Mouse (Mus musculus): Measurements from ENCODE around the gene Ctrl. TPM values are rescaled to one million over a fixed set of nuclear protein-coding genes. Genes with fewer than 3 reads are reported as not detected.
"Not testable (repeated sequence)": the region's sequence is repeated elsewhere in the genome, so short reads cannot be mapped to it uniquely, and the experiment has no call there.

Ctrl gene
- polyA plus RNA-seq (2012) = not detected in 2 replicates

GRCm38 (mm10) chr8:105933762-105934161, at the start of gene Ctrl:
TSS of gene Ctrl (minus strand) at chr8:105933862.
- H3K4me3 ChIP-seq (replicated peaks) = no peak within 1 kb of the TSS
- H3K36me3 ChIP-seq (ENCODE audit: control insufficient read depth) = peaks cover 48% of the 10 kb centered on the region
- H3K4me1 ChIP-seq (ENCODE audit: control insufficient read depth) = peaks cover 64% of the 10 kb centered on the region
- H3K27me3 ChIP-seq (ENCODE audit: control insufficient read depth) = no peaks in the 10 kb centered on the region
- TF ChIP-seq GATA1 (IDR thresholded peaks at IDR 0.05; ENCODE audit: low read length) (no peak), TAL1 (IDR thresholded peaks at IDR 0.05; ENCODE audit: low read length) (no peak)
- no peaks in the 10 kb centered on the region for H3K9me3 ChIP-seq (ENCODE audit: control insufficient read depth, low read length)

GRCm38 (mm10) chr8:105983406-105983805, 49.7 kb upstream of the Ctrl start:
- H3K27me3 ChIP-seq (ENCODE audit: control insufficient read depth) = peaks cover 12% of the 10 kb centered on the region
- not testable (repeated sequence) for H3K9me3 ChIP-seq (ENCODE audit: control insufficient read depth, low read length); H3K36me3 ChIP-seq (ENCODE audit: control insufficient read depth); H3K4me3 ChIP-seq (replicated peaks); H3K4me1 ChIP-seq (ENCODE audit: control insufficient read depth)

DNA sequence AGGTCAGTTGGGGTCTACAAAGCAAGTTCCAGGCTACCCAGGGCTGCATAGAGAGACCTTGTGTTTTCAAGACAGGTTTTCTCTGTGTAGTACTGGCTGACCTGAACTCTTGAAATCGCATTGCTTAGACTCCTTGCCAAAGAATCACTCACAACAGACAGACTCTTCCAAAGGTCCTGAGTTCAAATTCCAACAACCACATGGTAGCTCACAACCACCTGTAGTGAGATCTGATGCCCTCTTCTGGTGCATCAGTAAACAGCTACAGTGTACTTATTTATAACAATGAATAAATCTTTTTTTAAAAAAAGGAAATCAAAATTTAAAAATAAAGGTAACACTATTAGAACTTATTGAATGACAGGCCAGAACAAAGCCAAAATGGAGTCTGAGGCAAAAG, 47.5 kb upstream of the Ctrl start:
- Histone ChIP-seq H3K27me3 (ENCODE audit: control insufficient read depth) (peaks cover 9% of the 10 kb centered on the region), H3K4me3 (replicated peaks) (no peak overlapping the region), H3K9me3 (ENCODE audit: control insufficient read depth, low read length) (peaks cover 5% of the 10 kb centered on the region), H3K4me1 (ENCODE audit: control insufficient read depth) (peaks cover 17% of the 10 kb centered on the region), H3K36me3 (ENCODE audit: control insufficient read depth) (no peaks in the 10 kb centered on the region)
- TF ChIP-seq TAL1 (IDR thresholded peaks at IDR 0.05; ENCODE audit: low read length) (no peak), GATA1 (IDR thresholded peaks at IDR 0.05; ENCODE audit: low read length) (no peak)

- H3K4me1 ChIP-seq (ENCODE audit: control insufficient read depth) = peaks cover 29% of the 10 kb centered on the region
Measured at GRCm38 (mm10) chr8:105979325-105979724, 45.7 kb upstream of the Ctrl start, which contains the start of gene Dpep3. TSS of gene Dpep3 (minus strand) at chr8:105979429.

DNA sequence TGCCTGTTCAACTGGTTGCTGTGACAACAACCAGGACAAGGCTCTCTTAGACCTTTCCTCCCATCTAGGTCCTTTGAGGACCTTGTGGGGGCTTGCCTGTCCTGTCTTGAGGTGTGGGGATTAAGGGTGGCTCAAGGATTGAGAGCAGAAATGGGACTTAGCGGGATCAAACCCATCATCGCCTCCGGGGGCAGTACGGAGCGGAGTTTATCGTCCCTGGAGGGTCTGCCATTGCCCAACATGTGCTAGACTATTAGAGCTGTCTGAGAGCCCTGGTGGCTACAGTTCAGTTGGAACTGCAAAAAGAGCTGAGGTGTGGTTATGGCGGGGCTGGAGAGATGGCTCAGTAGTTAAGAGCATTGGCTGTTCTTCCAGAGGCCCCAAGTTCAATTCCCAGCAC, 41.7 kb upstream of the Ctrl start:
- no peaks in the 10 kb centered on the region for H3K27me3 ChIP-seq (ENCODE audit: control insufficient read depth)
- H3K36me3 ChIP-seq (ENCODE audit: control insufficient read depth) = no peaks in the 10 kb centered on the region
- TF ChIP-seq GATA1 (IDR thresholded peaks at IDR 0.05; ENCODE audit: low read length) (no peak), TAL1 (IDR thresholded peaks at IDR 0.05; ENCODE audit: low read length) (no peak)
- no peak overlapping the region for H3K4me3 ChIP-seq (replicated peaks)
- H3K4me1 ChIP-seq (ENCODE audit: control insufficient read depth) = peaks cover 32% of the 10 kb centered on the region
- peaks cover 5% of the 10 kb centered on the region for H3K9me3 ChIP-seq (ENCODE audit: control insufficient read depth, low read length)

More at GRCm38 (mm10) chr8:105979325-105979724, 45.7 kb upstream of the Ctrl start, which contains the start of gene Dpep3:
- Histone ChIP-seq H3K9me3 (ENCODE audit: control insufficient read depth, low read length) (peaks cover 5% of the 10 kb centered on the region), H3K4me3 (replicated peaks) (no peak within 1 kb of the TSS), H3K27me3 (ENCODE audit: control insufficient read depth) (peaks cover 2% of the 10 kb centered on the region; the same call in 1 of the 2 replicates), H3K36me3 (ENCODE audit: control insufficient read depth) (no peaks in the 10 kb centered on the region)
- no peak for TF ChIP-seq GATA1 (IDR thresholded peaks at IDR 0.05; ENCODE audit: low read length)
- TF ChIP-seq TAL1 (IDR thresholded peaks at IDR 0.05; ENCODE audit: low read length) = no peak

DNA sequence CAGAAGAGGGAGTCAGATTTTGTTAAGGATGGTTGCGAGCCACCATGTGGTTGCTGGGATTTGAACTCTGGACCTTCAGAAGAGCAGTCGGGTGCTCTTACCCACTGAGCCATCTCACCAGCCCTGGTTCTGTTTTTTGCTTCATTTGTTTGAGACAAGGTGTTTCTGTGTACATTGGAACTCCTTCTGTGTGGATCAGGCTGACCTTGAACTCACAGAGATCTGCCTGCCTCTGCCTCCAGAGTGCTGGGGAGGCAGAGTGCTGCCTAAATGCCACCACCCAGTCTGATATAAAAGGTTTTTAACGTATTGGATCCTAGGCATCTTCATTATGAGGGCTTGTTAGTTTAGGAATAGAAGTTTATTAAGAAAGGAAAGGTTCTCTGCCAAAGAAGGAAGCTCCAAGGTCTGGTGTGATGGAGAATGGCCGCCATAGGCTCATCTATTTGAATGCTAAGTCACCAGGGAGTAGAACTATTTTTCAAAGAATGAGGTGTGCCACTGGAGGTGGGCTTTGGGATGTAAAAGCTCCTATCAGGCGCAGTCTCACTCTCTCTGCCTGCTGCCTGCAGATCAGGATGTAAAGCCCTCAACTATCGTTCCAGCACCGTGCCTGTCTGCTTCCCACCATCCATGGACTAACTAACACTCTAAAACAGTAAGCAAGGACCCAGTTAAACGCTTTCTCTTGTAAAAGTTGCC, 37.5 kb upstream of the Ctrl start:
- H3K4me1 ChIP-seq (ENCODE audit: control insufficient read depth) = peaks cover 41% of the 10 kb centered on the region
- TF ChIP-seq GATA1 (IDR thresholded peaks at IDR 0.05; ENCODE audit: low read length) = no peak
- no peaks in the 10 kb centered on the region for H3K27me3 ChIP-seq (ENCODE audit: control insufficient read depth)
- H3K4me3 ChIP-seq (replicated peaks) = no peak overlapping the region
- H3K9me3 ChIP-seq (ENCODE audit: control insufficient read depth, low read length) = no peaks in the 10 kb centered on the region
- no peaks in the 10 kb centered on the region for H3K36me3 ChIP-seq (ENCODE audit: control insufficient read depth)

DNA sequence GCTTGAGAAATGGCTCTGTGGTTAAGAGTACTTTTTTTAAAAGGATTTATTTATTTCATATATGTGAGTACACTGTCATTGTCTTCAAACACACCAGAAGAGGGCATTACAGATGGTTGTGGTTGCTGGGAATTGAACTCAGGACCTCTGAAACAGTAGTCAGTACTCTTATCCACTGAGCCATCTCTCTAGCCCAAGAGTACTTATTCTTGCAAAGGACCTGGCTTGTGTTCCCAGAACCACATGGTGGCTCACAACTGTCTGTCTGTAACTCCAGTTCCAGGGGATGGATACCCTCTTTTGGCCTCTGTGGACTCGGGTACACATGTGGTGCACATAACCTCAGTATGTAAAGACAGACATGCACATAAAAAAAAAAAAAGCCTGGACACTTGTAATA, 35.7 kb upstream of the Ctrl start:
- H3K4me3 ChIP-seq (replicated peaks) = no peak overlapping the region
- peaks cover 47% of the 10 kb centered on the region for H3K4me1 ChIP-seq (ENCODE audit: control insufficient read depth)
- no peaks in the 10 kb centered on the region for H3K9me3 ChIP-seq (ENCODE audit: control insufficient read depth, low read length)
- no peaks in the 10 kb centered on the region for H3K27me3 ChIP-seq (ENCODE audit: control insufficient read depth)
- peaks cover 3% of the 10 kb centered on the region for H3K36me3 ChIP-seq (ENCODE audit: control insufficient read depth)
- TF ChIP-seq GATA1 (IDR thresholded peaks at IDR 0.05; ENCODE audit: low read length) (no peak), TAL1 (IDR thresholded peaks at IDR 0.05; ENCODE audit: low read length) (no peak)

DNA sequence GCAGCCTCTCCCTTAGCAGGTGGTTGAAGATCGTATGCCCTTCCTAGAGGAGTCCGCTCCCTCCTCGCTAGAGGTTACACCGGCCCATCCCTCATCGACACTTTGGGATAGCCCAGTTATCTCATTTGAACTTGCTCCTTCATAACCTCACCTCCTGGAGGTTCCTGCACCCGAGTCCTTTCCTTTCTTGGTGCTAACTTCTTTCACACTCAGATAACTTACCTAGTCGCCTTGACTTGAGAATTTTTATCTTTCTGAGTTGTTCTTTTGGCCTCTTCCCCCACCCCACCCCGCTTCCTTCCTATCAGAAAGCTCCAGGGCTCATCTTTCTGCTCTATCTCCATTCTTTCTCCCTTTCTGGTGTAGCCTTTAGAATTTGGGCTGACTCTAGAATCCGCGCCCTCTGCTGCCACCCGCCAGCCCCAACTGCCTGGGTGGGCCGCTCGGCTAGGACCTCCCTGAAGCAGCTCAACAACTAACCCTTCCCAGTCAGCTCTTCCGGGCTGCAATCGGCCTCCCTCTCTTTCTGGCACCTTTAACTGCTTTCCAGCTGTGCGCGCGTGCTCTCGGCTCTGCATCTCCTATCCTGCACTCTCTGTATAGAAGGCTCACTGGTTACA, 33.1 kb upstream of the Ctrl start:
- TF ChIP-seq GATA1 (IDR thresholded peaks at IDR 0.05; ENCODE audit: low read length) = no peak
- no peak for TF ChIP-seq TAL1 (IDR thresholded peaks at IDR 0.05; ENCODE audit: low read length)
- Histone ChIP-seq H3K4me1 (ENCODE audit: control insufficient read depth) (peaks cover 64% of the 10 kb centered on the region), H3K27me3 (ENCODE audit: control insufficient read depth) (no peaks in the 10 kb centered on the region), H3K4me3 (replicated peaks) (peak overlapping the region; percentile 88), H3K36me3 (ENCODE audit: control insufficient read depth) (peaks cover 14% of the 10 kb centered on the region), H3K9me3 (ENCODE audit: control insufficient read depth, low read length) (no peaks in the 10 kb centered on the region)

GRCm38 (mm10) chr8:105965905-105966341, 32.3 kb upstream of the Ctrl start, which contains the start of gene Slc12a4:
TSS of gene Slc12a4 (minus strand) at chr8:105966097.
- Histone ChIP-seq H3K4me3 (replicated peaks) (peak within 1 kb of the TSS; percentile 88), H3K4me1 (ENCODE audit: control insufficient read depth) (peaks cover 73% of the 10 kb centered on the region), H3K9me3 (ENCODE audit: control insufficient read depth, low read length) (no peaks in the 10 kb centered on the region), H3K27me3 (ENCODE audit: control insufficient read depth) (no peaks in the 10 kb centered on the region), H3K36me3 (ENCODE audit: control insufficient read depth) (peaks cover 14% of the 10 kb centered on the region)
- TF ChIP-seq TAL1 (IDR thresholded peaks at IDR 0.05; ENCODE audit: low read length) (no peak), GATA1 (IDR thresholded peaks at IDR 0.05; ENCODE audit: low read length) (no peak)

Measured in erythroblast, embryonic 14.5 days (primary cell).